Mouse (Mus musculus): ENCODE measurements around the gene Dstyk.

The Dstyk gene

DNA sequence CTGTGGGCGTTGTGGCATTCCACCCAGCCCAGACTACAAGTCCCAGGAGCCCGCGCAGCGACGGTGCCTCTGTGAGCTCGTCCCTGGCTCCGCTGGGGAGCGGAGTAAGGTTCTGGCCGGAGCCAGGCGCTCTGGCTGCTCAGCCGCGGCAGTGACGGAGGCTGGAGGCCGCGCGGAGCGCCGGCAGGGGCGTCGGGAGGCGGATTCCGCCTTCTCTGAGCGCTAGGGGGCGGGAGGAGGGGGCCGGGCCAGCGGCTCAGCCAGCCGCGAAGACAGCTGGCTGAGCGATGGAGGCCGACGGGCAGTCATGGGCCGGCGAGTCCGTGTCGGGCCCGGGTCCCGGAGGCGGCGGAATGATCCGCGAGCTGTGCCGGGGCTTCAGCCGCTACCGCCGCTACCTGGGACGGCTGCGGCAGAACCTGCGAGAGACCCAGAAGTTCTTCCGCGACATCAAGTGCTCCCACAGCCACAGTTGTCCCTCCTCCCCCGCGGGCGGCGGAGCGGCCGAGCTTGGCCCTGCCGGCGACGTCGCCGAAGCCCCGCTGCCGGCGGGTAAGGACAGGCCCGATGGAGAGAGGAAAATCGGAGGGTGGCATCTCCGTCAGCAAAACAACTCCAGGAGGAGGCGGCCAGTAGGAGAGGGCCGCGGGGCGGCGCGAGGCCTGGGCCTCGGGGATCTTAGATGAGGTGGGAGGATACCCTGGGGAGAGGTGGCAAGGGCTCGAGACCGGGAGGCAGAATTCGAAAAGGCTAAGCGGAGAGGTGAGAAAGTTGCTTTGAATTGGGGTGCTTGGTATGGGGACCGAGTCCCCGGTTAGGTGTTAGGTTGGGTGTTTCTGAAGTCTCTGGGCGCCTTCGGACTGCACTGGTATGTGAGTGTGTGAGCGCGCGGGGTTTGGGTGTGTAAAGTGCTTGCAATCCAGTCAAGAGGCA is at the start of gene Dstyk:
Gene Dstyk, plus strand, starts transcription at position 237 of the 933 bp plus-strand sequence.
- peak; percentile 93 for DNase-seq

DNA sequence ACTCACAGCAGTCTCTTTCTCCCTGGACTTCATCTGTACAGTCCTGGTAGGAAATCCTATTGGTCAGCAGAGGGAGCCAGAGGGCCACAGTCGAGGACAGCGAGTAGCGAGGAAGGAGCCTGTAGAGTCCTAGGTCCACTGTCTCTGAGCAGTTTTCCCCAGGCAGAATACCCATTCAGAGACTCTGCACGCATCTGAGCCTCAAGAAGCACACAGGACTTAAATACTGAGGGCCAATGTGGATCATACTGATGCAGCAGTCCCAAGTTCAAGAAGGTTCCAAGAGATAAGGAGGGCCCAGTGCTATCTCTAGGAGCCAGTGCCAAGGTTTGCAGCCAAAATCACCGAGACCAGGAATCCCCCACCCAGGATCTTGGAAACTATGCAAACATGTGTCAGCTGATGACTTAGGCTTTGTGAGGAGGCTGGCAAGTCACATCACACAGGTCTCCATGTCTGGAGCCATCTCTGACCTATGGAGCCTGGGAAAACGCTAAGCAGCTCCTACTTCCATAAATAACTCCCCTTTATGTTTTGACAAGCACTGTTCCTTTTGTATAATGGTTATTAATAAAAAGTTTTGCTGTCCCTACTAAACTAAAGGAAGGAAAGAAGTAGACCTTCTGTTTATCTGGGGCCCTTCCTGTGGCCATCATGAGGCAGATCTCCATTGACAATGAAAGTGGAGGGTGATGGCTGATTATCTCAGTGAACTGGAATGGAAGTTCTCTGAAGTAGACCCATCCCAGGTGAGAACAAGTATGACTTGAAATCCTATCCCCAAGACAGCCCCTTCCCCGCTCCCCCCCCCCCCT is 49.5 kb upstream of the Dstyk start:
- peak; percentile 88 for DNase-seq

- DNase-seq, result no peak
Measured at GRCm38 (mm10) chr1:132370681-132371173, 46.6 kb upstream of the Dstyk start.

- DNase-seq, result peak; percentile 46
Measured at GRCm38 (mm10) chr1:132371298-132372081, 45.9 kb upstream of the Dstyk start.

- peak; percentile 17 for DNase-seq
Measured at GRCm38 (mm10) chr1:132372354-132372753, 45.0 kb upstream of the Dstyk start.

DNA sequence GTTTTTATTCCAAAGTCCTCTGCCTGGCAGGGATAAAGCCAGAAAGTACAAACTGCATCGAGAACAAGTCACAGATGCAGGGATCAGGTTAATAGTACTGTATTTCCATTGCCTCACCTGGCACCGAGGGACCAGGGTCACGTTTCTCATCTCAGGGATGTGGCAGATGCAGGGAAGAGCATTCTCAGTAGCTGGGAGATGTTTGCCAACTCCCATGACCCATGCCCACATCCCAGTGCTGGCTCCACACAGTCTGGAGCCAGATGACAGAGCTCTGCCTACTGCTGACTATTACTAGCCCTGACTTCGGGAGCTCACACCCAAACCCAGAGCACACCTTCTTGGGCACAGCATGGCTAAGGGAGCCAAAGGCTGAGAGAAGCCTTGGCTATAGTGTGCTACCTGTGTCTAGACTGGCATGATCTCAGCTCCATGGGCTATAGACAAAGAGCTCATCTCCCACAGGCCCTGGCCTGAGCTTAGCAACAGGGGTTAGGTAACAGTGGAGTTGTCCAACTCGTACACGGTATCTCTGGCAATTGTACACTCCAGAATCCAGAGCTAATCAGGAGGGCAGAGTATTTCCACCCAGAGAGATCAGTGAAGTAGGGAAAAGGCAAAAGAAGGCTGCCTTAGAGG is 44.3 kb upstream of the Dstyk start:
- peak; percentile 33 for DNase-seq

- DNase-seq, result peak; percentile 80
Measured at GRCm38 (mm10) chr1:132374140-132374872, 43.0 kb upstream of the Dstyk start.

GRCm38 (mm10) chr1:132374873-132375244 is 42.5 kb upstream of the Dstyk start:
- DNase-seq, result no peak

DNA sequence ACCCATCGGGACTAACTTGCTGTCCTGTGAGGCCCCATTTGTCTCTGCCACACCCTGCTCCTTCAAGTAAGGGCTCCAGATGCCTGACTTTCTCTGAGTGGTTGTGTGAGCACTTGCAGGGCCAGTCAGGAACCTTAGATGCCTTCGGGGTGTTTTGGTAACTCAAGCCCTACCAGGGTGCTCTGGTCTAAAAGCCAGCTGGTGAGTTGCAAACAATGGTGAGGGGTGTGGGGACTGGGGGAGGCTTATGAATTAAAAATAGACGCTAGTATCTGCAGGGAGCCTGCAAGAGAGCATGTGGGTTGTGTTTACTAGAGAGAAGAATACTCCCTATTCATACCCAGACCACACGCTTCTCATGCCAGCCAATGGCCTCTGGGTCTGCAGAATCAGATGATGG is 42.1 kb upstream of the Dstyk start:
- DNase-seq, result no peak

GRCm38 (mm10) chr1:132376211-132377054 is 40.9 kb upstream of the Dstyk start:
- DNase-seq, result no peak

- no peak for DNase-seq
Measured at GRCm38 (mm10) chr1:132377055-132377365, 40.3 kb upstream of the Dstyk start.

DNA sequence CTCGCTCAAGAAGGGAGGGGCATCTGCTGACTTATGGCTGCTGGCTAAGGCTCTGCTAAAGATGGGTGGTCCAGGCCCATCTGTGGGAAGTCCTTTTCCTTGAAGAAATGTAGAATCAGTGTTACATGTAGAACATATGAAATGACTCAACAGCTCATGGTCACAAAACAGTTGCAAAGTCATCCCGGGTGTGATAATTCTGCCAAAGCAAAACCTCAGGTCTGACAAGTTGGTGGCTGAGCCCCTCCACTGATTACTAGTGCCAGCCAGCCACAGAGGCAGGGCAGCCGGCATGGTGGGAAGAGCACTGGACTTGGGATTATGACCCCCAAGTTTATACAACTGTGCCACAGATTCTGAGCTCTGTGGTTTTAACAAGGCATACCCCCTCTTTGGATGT is 39.5 kb upstream of the Dstyk start:
- DNase-seq, result no peak

DNA sequence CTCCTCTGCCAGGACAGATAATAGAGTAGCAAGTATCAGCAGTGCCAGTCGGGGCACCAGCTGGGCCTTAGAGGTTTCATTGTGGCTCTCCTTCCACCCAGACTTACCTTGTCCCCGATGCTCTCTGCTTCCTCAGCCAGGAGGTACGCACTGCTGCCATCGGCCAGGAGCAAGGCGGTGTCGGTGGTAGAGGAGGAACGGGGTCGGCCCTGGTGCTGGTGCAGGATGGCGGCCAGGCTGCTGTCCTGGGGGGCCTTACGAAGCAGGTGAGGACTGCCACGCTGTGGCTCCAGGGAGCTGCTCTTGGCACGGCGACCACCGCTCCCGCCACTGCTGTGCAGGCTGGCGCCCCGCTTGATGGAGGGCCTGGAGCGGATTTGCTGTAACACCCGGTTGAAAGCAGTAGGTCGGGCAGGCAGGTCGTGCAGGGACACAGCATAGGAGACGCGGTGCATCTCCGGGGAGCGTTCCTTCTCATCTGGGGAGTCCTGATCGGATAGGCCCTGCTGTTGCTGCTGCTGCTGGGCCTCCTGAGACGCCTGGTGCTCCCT is 36.7 kb upstream of the Dstyk start:
- no peak for DNase-seq

DNA sequence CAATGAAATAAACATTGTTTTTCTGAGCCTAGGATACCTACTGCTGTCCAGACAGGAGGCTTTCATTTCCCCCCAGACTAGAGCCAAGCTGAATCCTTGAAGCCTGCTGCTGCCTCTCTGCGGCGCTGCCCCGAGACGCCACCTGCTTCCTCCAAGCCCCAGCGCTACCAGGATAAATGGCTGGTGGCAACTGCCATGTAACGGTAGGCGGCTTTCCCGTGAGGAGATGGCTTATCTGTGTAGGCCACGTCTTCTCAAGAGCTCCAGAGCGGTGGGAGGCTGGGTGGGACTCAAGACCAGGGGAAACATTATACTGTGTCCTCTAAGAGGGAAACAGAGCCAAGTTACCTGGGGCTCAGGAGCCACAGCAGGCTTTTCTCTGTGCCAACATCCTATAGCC is 35.4 kb upstream of the Dstyk start:
- no peak for DNase-seq

DNA sequence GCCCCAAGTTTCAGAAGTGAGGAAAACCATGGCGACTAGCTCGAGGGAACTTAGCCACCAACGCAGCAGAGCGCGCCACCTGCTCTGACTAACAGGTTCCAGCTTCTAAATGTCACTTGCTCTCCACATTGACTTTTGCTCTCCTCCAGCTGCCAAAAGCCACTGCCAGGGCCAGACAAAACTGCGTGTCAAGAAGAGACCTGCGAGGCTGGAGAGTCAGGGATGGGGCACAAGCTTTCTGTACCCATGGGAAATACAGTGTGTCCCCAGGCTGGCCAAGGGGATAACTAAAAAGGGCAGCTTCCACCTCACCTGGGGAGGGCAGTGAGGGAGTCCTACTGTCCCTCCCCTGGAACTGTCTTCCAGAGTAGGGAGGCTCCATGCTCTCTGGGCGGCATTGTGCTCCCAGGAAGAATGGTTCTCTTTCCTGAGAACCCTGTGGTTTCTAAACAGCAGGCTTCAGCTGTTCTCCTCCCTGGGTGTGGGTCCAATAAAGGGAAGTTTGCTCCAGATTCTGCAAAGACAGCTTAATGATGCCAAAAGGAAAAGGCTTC is 33.3 kb upstream of the Dstyk start:
- no peak for DNase-seq

DNA sequence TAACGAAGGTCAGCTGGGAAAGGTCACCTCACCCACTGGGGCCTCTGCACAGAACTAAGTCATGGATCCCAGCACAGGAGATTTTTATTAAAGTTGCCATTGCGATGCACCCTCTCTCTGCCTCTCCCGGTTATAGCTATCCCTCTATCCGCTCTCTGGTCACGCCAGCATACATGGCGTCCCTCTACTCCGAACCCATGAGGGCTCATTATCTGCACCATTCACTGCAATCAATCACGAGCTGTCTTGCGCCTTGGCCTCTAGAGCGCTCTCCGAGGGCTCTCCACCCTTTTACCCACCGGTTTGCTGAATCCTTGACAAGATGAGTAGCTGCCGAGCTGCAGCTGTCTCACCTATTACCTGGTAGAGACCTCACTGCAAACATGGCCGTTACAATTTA is 32.1 kb upstream of the Dstyk start:
- no peak for DNase-seq

GRCm38 (mm10) chr1:132385711-132386110 is 31.6 kb upstream of the Dstyk start:
- no peak for DNase-seq

DNA sequence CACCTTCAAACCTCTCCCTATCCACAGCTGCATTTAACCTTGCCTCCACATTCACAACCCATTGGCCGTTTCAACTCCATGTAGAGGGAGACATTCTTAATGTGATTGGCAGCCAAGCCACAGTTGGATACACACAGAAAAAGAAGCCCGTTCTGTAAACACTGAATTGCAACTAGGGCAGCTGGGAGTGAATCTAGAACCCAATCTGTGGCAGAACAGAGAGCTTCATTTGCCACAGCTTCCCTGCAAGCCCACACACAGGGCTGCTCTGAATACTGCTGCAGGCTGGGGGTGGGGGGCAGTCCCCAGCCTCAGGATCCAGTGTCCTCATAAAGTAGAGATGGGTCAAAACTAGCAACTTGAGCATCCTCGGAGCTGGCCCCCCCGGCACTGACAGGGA is 31.1 kb upstream of the Dstyk start:
- no peak for DNase-seq

DNA sequence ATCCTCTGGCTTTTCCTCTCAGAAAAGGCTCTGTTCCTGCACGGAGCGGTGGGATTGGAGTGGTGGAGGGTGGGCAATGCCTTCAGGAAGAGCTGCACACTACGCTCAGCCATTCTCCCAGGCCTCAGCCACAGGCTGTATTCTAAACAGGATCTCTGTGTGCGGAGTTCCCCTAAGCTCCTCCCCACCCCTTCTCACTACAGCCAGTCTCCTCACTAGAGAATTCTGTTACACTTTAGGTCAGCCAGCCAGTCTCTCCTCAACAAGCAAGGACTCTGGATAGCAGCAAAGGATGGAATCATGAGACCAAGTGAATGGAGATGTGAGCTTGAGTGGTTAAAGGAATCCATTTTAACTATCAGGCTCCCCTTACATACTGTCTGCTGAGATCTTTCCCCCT is 29.4 kb upstream of the Dstyk start:
- peak; percentile 13 for DNase-seq

All from kidney, adult 18-20 months (tissue).